Mouse (Mus musculus) retina, postnatal 1 day (tissue): ENCODE measurements around the gene Vmn2r30.
"Not testable (repeated sequence)": the region's sequence is repeated elsewhere in the genome, so short reads cannot be mapped to it uniquely, and the experiment has no call there.

Source experiments
- DNase-seq: peaks from one replicate; pipeline ENCODE4 v3.0.0-alpha.2; 2012

Vmn2r30 gene

DNA sequence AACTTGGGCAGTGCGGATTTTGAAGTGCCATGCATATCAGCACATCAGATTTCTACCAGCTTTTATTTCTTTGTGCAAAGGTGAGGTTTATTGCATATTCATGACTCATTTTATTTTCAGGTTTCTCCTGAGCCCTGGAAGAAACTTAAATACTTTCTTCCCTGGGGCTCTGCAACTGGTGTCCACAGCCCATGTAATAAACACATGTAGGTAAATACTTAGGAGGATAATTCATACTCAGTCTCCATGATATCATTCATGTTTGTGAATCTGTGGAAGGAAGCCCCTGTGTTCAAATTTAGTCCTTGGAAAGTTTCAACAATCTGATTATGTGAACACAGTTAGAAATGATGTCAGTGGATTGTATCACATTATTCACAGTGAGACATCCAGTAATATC, at the start of gene Vmn2r30:
Gene Vmn2r30 (minus strand): TSS at position 101 of the 400 bp plus-strand sequence.
- DNase-seq = not testable (repeated sequence)

DNA sequence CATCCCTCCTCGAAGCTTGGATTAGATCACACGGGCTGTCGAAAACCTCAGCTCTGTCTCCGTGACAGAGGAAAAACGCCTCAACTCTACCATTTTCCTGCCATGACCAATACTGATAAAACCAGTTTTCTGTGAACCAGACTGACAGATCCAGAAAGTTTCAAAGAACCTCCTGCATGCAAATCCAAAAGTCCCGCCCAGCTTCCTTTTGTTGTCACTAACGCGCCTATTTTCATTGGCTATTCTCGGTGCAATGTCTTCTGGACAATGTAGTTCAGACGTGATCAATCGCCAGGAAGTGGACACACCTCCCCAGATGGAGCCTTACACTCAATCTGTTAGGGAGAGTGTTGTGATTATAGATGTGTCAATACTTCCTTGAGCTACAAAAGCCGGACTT, 37.0 kb upstream of the Vmn2r30 start, which contains the start of gene Gm45783:
Gene Gm45783 (minus strand): TSS at position 143 of the 400 bp plus-strand sequence.
- not testable (repeated sequence) for DNase-seq

GRCm38 (mm10) chr7:7295595-7295994, 41.8 kb downstream of the Vmn2r30 start:
- peak; percentile 71 for DNase-seq

- no peak for DNase-seq
Measured at GRCm38 (mm10) chr7:7281383-7281782, 56.0 kb downstream of the Vmn2r30 start.

DNA sequence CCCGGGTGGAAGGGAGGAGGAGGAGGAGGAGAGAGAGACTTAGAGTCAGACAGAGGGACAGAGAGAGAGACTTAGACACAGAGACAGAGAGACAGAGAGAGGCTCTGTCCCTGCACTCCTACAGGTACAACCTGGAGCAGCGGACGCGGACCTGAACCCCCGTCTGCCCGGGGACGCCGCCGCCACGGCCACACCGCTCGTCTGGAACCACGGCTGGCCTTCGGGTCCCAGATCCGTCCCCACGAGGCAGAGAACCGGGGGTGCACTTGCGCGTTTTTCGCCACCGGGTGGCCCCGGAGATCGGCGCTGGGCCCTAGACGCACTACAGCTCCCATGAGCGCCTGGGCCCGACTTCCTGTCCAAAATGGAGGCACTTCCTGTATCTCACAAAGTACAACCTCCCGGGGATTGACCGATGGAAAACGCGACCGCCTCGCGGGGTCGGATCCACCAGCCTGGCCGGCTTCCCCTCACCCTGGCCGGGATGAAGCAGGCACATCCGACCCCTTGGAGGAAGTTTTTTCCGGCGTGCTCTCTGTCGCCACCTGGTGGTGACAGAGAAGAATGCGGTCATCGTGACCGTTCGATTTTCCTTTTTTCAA, 59.3 kb downstream of the Vmn2r30 start, which contains the start of gene Gm45844:
Gene Gm45844 (minus strand): TSS at position 324 of the 602 bp plus-strand sequence.
- peak; percentile 85 for DNase-seq

DNA sequence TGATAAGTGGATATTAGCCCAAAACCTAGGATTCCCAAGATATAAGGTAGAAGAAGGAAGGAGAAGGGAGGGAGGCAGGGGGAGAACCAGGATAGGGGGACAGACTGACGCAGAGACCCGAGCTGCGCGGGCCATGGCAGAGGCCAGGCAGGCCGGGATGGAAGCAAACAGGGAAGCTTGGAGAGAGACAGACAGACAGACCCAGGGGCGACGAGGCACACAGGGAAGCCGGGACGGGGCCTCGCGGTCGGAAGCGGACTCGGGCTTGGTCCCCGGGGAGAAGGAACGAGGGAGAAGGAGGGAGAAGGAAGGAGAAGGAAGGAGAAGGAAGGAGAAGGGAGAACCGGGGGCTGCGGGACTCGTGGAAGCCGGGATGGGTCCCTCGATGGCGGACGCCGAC, 59.9 kb downstream of the Vmn2r30 start:
- peak; percentile 84 for DNase-seq
